Mouse (Mus musculus) neural tube, embryonic 15.5 days (tissue): ENCODE results near the gene 1700001F09Rik. TPM values are rescaled to one million over a fixed set of nuclear protein-coding genes. Genes with fewer than 3 reads are reported as not detected.
"Not testable (repeated sequence)": the region's sequence is repeated elsewhere in the genome, so short reads cannot be mapped to it uniquely, and the experiment has no call there.

Source experiments
- ATAC-seq: fragments of 200-750 bp; cut with Nextera tagmentation; 2 replicates; pipeline ENCODE4 v1.8.0; 2017; ENCODE audit warnings: mild to moderate bottlenecking, moderate TSS enrichment, moderate library complexity; ENCODE audit not compliant: low FRiP score
- H3K27ac ChIP-seq: fragments of 300-500 bp; sonication (generic); replicated peaks from 2 replicates; pipeline ENCODE4 v1.5.1; 2015; ENCODE audit warnings: mild to moderate bottlenecking, inconsistent platforms
- H3K27me3 ChIP-seq: fragments of 300-500 bp; sonication (generic); replicated peaks from 2 replicates; pipeline ENCODE4 v1.6.1; 2015; ENCODE audit warnings: inconsistent platforms
- H3K36me3 ChIP-seq: fragments of 300-500 bp; sonication (generic); 2 replicates; pipeline ENCODE4 v1.6.1; 2015; ENCODE audit warnings: inconsistent platforms
- H3K4me1 ChIP-seq: fragments of 300-500 bp; sonication (generic); 2 replicates; pipeline ENCODE4 v1.6.1; 2015; ENCODE audit warnings: inconsistent platforms
- H3K4me2 ChIP-seq: fragments of 300-500 bp; sonication (generic); 2 replicates; pipeline ENCODE4 v1.6.1; 2015; ENCODE audit warnings: inconsistent platforms, mild to moderate bottlenecking, moderate library complexity
- H3K4me3 ChIP-seq: fragments of 300-500 bp; sonication (generic); replicated peaks from 2 replicates; pipeline ENCODE4 v1.5.1; 2015; ENCODE audit warnings: mild to moderate bottlenecking, inconsistent platforms
- H3K9ac ChIP-seq: fragments of 300-500 bp; sonication (generic); replicated peaks from 2 replicates; pipeline ENCODE4 v1.6.1; 2015; ENCODE audit warnings: mild to moderate bottlenecking, inconsistent platforms
- H3K9me3 ChIP-seq: fragments of 300-500 bp; sonication (generic); replicated peaks from 2 replicates; pipeline ENCODE4 v1.6.1; 2016; ENCODE audit warnings: inconsistent platforms
- WGBS: fragments of 180-500 bp; shearing (Covaris S2); methylation state at CpG from one replicate; pipeline ENCODE4 v1.1.7; 2015; ENCODE audit warnings: mixed read lengths; 5-methylcytosine and 5-hydroxymethylcytosine counted together
- polyA plus RNA-seq: library from polyadenylated mRNA; unstranded; fragments of >200 nt; fragmentation: Nextera tagmentation; extraction: Ambion mirVana; gene quantifications from 2 replicates; pipeline ENCODE4 v1.2.1, GENCODE M21; 2015

Gene 1700001F09Rik
- polyA plus RNA-seq = 0.20 TPM in 1 of 2 replicates, not detected in the other

DNA sequence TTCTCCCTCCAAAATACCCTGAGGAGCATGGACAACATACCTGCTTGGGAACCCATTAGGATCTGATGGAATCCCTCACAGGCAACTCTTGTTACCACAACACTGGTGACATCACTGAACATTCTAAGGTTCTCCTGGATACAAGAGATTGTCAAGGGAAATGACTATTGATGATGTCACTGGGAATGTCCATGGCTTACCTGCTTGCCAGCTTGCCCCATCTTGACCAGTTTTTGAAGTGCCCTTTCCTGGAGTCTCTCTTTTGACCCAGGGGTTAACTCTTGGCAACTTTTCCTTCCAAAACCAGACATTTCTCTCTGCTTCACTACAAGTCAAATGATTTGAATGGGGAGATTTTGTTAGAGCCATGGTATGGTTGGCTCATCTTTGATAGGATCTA is at the start of gene 1700001F09Rik:
1700001F09Rik (minus strand) TSS at position 101 of the 400 bp plus-strand sequence.
- H3K36me3 ChIP-seq, H3K9me3 ChIP-seq, H3K27me3 ChIP-seq, H3K4me2 ChIP-seq, H3K4me1 ChIP-seq, H3K9ac ChIP-seq, ATAC-seq, H3K4me3 ChIP-seq, H3K27ac ChIP-seq: not testable (repeated sequence)

DNA sequence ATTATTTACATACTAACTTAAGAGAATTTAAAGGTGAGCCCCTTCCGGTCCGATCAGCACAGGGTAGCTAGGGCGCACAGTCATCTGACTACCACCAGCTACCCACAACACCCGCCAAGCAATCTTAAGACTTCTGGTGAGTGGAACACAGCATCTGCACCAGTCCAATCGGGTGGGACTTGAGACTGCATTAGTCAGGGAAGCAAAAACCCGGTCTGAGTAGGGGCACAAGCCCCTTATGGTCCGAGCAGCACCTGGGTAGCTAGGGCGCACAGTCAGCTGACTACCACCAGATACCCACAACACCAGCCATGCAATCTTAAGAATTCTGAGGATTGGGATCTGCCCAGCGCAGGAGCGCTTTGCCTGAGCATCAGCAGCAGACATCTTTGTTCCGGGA is 14.1 kb upstream of the 1700001F09Rik start:
- WGBS = 87% methylated on average over 11 of the region's 11 CpGs

GRCm38 (mm10) chr14:43359246-43359645 is 11.6 kb upstream of the 1700001F09Rik start:
- H3K4me1 ChIP-seq, H3K27ac ChIP-seq, H3K9me3 ChIP-seq, H3K9ac ChIP-seq, H3K36me3 ChIP-seq, H3K4me2 ChIP-seq, ATAC-seq, H3K4me3 ChIP-seq, H3K27me3 ChIP-seq: not testable (repeated sequence)
- WGBS = 54% methylated on average over 1 of the region's 1 CpGs

More for the DNA sequence above, 14.1 kb upstream of the 1700001F09Rik start:
- H3K27ac ChIP-seq, ATAC-seq, H3K36me3 ChIP-seq, H3K4me2 ChIP-seq, H3K9ac ChIP-seq, H3K4me1 ChIP-seq, H3K27me3 ChIP-seq, H3K9me3 ChIP-seq, H3K4me3 ChIP-seq: not testable (repeated sequence)

GRCm38 (mm10) chr14:43357496-43357895 is 9.9 kb upstream of the 1700001F09Rik start:
- not testable (repeated sequence) for ATAC-seq, H3K4me2 ChIP-seq, H3K27ac ChIP-seq, H3K9ac ChIP-seq, H3K4me1 ChIP-seq, H3K4me3 ChIP-seq, H3K9me3 ChIP-seq, H3K36me3 ChIP-seq, H3K27me3 ChIP-seq

- not testable (repeated sequence) for H3K27me3 ChIP-seq, H3K36me3 ChIP-seq, ATAC-seq, H3K9ac ChIP-seq, H3K4me2 ChIP-seq, H3K9me3 ChIP-seq, H3K4me1 ChIP-seq, H3K27ac ChIP-seq, H3K4me3 ChIP-seq
- WGBS = 86% methylated on average over 2 of the region's 2 CpGs
Observed at GRCm38 (mm10) chr14:43352944-43353343, 5.3 kb upstream of the 1700001F09Rik start.

DNA sequence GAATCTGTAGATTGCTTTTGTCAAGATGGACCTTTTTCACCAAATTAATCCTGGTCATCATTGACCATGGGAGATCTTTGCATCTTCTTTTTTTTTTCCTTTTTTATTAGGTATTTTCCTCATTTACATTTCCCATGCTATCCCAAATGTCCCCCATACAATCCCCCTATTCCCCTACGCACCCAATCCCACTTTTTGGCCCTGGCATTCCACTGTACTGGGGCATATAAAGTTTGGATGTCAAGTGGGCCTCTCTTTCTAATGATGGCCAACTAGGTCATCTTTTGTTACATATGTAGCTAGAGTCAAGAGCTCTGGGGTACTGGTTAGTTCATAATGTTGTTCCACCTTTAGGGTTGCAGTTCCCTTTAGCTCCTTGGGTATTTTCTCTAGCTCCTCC is 10.0 kb downstream of the 1700001F09Rik start:
- not testable (repeated sequence) for H3K36me3 ChIP-seq, H3K4me2 ChIP-seq, ATAC-seq, H3K4me3 ChIP-seq, H3K27ac ChIP-seq, H3K27me3 ChIP-seq, H3K9ac ChIP-seq, H3K4me1 ChIP-seq, H3K9me3 ChIP-seq
- WGBS = 69% methylated on average over 1 of the region's 1 CpGs

DNA sequence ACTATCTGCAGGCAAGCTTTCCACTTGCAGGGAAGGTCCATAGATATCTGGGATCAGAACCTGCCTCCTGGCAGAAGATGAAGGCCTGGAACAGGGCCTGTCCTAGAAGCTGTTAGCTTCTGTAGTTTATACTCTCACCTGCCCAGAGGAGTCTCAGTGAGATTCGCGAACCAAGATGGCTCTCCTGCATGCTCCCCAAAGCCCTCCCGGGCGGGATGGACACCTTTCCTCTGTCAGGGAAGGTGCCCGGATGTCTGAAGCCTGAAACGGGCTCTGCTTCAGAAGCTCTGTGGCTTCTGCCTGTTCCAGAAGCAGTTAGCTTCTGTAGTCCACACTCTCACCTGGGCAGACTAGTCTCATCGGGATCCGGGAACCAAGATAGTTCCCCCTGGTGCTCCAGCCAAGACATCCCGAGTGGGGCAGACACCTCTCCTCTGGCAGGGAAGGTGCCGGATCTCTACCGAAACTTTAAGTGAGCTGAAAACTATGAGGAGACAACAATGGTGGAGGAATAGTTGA is 16.2 kb downstream of the 1700001F09Rik start:
- H3K27me3 ChIP-seq, H3K27ac ChIP-seq, H3K9me3 ChIP-seq, H3K9ac ChIP-seq, H3K36me3 ChIP-seq, H3K4me3 ChIP-seq, H3K4me1 ChIP-seq, ATAC-seq, H3K4me2 ChIP-seq: not testable (repeated sequence)
- 94% methylated on average over 11 of the region's 11 CpGs for WGBS

DNA sequence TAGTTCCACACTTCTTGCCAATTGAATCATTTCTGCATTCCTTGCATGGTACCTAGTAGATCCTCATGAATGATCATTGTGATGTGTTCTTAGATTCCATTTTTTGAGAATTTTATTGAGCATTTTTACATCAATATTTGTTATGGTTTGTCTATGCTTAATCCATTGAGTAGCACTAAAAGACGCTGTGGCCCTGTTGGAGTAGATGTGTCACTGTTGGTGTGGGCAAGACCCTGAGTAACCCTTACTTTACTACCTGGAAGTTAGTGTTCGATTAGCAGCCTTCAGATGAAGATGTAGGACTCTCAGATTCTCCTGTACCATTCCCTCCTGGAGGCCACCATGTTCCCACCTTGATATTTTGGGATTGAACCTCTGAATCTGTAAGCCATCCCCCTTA is 19.0 kb downstream of the 1700001F09Rik start:
- not testable (repeated sequence) for H3K4me3 ChIP-seq, H3K4me2 ChIP-seq, H3K9ac ChIP-seq, H3K4me1 ChIP-seq, H3K27me3 ChIP-seq, H3K9me3 ChIP-seq, ATAC-seq, H3K36me3 ChIP-seq, H3K27ac ChIP-seq
- 67% methylated on average over 2 of the region's 2 CpGs for WGBS

DNA sequence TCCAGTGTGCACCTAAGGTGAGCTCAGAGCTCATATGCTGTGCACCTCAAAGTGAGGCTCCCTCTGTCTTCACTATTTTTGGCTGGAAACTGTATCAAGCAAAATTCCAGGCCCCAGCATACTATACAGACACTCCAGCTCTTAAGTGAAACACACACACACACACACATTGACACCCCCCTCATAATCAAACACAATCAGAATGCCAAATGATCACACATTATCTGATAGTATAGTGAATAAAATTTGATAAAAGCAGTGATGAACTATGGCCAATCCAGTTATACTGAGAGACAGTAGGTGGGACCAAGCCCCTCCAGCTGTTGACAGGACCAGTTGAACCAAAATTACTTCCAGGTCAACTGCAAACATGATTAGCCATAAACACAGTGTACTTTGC is 28.1 kb downstream of the 1700001F09Rik start:
- not testable (repeated sequence) for ATAC-seq, H3K27me3 ChIP-seq, H3K4me2 ChIP-seq, H3K4me1 ChIP-seq, H3K9ac ChIP-seq, H3K4me3 ChIP-seq, H3K36me3 ChIP-seq, H3K9me3 ChIP-seq, H3K27ac ChIP-seq

DNA sequence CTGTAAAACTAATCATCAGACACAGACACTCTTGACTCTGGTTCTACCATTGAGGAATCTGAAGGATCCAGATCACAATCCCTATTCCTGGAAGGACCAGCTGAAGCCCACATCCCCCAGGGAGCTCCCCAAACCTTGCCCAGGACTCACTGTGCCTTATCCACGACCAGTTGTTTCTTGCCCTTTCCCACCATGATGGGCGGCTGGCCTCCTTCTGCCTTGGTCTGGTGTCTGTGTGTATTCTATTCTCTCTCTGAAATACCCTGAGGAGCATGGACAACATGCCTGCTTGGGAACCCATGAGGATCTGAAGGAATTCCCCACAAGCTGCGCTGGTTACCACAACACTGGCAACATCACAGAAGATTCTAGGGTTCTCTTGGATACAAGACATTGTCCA is 54.1 kb downstream of the 1700001F09Rik start, which contains the start of gene Gm8127:
Gm8127 (minus strand) TSS at position 330 of the 400 bp plus-strand sequence.
- H3K36me3 ChIP-seq, H3K4me2 ChIP-seq, H3K9ac ChIP-seq, H3K27ac ChIP-seq, ATAC-seq, H3K9me3 ChIP-seq, H3K4me1 ChIP-seq, H3K4me3 ChIP-seq, H3K27me3 ChIP-seq: not testable (repeated sequence)
- WGBS = 87% methylated on average over 3 of the region's 3 CpGs

Other genes with a start within 250 kb of the 1700001F09Rik start
- gene Gm8104, start 247.2 kb downstream of the 1700001F09Rik start, polyA plus RNA-seq = 0.20 TPM in 1 of 2 replicates, not detected in the other
- gene Gm7233, start 167.9 kb downstream of the 1700001F09Rik start, polyA plus RNA-seq = 0.15 TPM in 1 of 2 replicates, not detected in the other
- gene Gm8122, start 112.5 kb downstream of the 1700001F09Rik start, polyA plus RNA-seq = not detected in 2 replicates
- not detected in 2 replicates for gene Gm8126, start 89.2 kb downstream of the 1700001F09Rik start, polyA plus RNA-seq
- not detected in 2 replicates for gene Gm9732, start 72.8 kb downstream of the 1700001F09Rik start, polyA plus RNA-seq
- not detected in 2 replicates for gene Gm8127, start 54.0 kb downstream of the 1700001F09Rik start, polyA plus RNA-seq
- not detected in 2 replicates for gene Gm8138, start 68.5 kb upstream of the 1700001F09Rik start, polyA plus RNA-seq
- gene Gm5799, start 195.8 kb upstream of the 1700001F09Rik start, polyA plus RNA-seq = not detected in 2 replicates
- not detected in 2 replicates for gene Gm17654, start 231.3 kb upstream of the 1700001F09Rik start, polyA plus RNA-seq